Mouse (Mus musculus) gastrocnemius, adult 2 months (tissue): ENCODE measurements at regions not wholly inside any gene's neighbourhood (a gene's known extent, or its start where the extent isn't known, plus 50 kb on each side); places are given as distances from the start of the nearest gene placed in this dataset.
A peak's percentile ranks its signal among the peaks of the same experiment; 100 is the strongest.

ENCODE experiments used
- DNase-seq: peaks from one replicate; pipeline ENCODE4 v3.0.0; 2022
- H3K27ac ChIP-seq: fragments of 200-600 bp; 2 replicates; pipeline ENCODE4 v1.8.1; 2022; ENCODE audit warnings: mild to moderate bottlenecking
- H3K4me3 ChIP-seq: fragments of 200-600 bp; 2 replicates; pipeline ENCODE4 v1.8.1; 2022; ENCODE audit warnings: mild to moderate bottlenecking, moderate library complexity
- CTCF ChIP-seq: fragments of 200-600 bp; IDR thresholded peaks from 2 replicates; pipeline ENCODE4 v1.8.1; 2022; ENCODE audit warnings: antibody characterized with exemption, mild to moderate bottlenecking, moderate library complexity
- intact Hi-C: fragments of 180-260 bp; cut with DNase I; formaldehyde crosslinking; loops from one replicate; pipeline ENCODE4 v1.15.1; 2025

GRCm38 (mm10) chr17:45247142-45248137 lies 186.1 kb downstream of the Cdc5l start:
- intact Hi-C loops, result loop anchor here (10.0 kb wide), 1 partner anchor 513 kb away; no protein-coding TSS in a partner anchor
- H3K4me3 ChIP-seq, result peak overlapping the region; percentile 30
- no peak for TF ChIP-seq CTCF
- peak; percentile 40 for DNase-seq
- no peak overlapping the region for H3K27ac ChIP-seq

GRCm38 (mm10) chr17:45244870-45245269 lies 188.7 kb downstream of the Cdc5l start:
- intact Hi-C loops, result loop anchor here (10.0 kb wide), 1 partner anchor 510 kb away; no protein-coding TSS in a partner anchor
- TF ChIP-seq CTCF, result no peak
- Histone ChIP-seq H3K27ac (no peak overlapping the region), H3K4me3 (no peak overlapping the region)
- DNase-seq, result no peak

GRCm38 (mm10) chr17:45243103-45243502 lies 190.4 kb downstream of the Cdc5l start:
- TF ChIP-seq CTCF, result no peak
- Histone ChIP-seq H3K4me3 (no peak overlapping the region), H3K27ac (no peak overlapping the region)
- intact Hi-C loops, result loop anchor here (10.0 kb wide), 1 partner anchor 508 kb away; no protein-coding TSS in a partner anchor
- DNase-seq, result no peak

- no peak for TF ChIP-seq CTCF
- Histone ChIP-seq H3K27ac (no peak overlapping the region), H3K4me3 (no peak overlapping the region)
- intact Hi-C loops, result loop anchor here (10.0 kb wide), 1 partner anchor 507 kb away; no protein-coding TSS in a partner anchor
- no peak for DNase-seq
Observed at GRCm38 (mm10) chr17:45242076-45242475, 191.5 kb downstream of the Cdc5l start.

GRCm38 (mm10) chr17:45240963-45241543 lies 192.5 kb downstream of the Cdc5l start:
- Histone ChIP-seq H3K4me3 (no peak overlapping the region), H3K27ac (no peak overlapping the region)
- intact Hi-C loops, result loop anchor here (10.0 kb wide), 1 partner anchor 506 kb away; no protein-coding TSS in a partner anchor
- no peak for TF ChIP-seq CTCF
- DNase-seq, result no peak

- DNase-seq, result no peak
- Histone ChIP-seq H3K27ac (no peak overlapping the region), H3K4me3 (no peak overlapping the region)
- intact Hi-C loops, result loop anchor here (10.0 kb wide), 1 partner anchor 506 kb away; no protein-coding TSS in a partner anchor
- TF ChIP-seq CTCF, result no peak
Observed at GRCm38 (mm10) chr17:45240545-45240944, 193.0 kb downstream of the Cdc5l start.

- H3K27ac ChIP-seq, result no peak overlapping the region
- intact Hi-C loops, result no loop called here
- H3K4me3 ChIP-seq, result no peak overlapping the region
- DNase-seq, result no peak
- peak; percentile 25; the same call in 1 of the 2 replicates for TF ChIP-seq CTCF
Observed at GRCm38 (mm10) chr17:45237246-45237645, 196.3 kb downstream of the Cdc5l start.

GRCm38 (mm10) chr17:45235401-45235800 lies 198.1 kb downstream of the Cdc5l start:
- intact Hi-C loops, result no loop called here
- DNase-seq, result no peak
- H3K27ac ChIP-seq, result no peak overlapping the region
- TF ChIP-seq CTCF, result no peak
- H3K4me3 ChIP-seq, result no peak overlapping the region

GRCm38 (mm10) chr17:45232874-45233273 lies 200.7 kb downstream of the Cdc5l start:
- no peak for TF ChIP-seq CTCF
- DNase-seq, result no peak
- H3K27ac ChIP-seq, result no peak overlapping the region
- H3K4me3 ChIP-seq, result no peak overlapping the region
- intact Hi-C loops, result no loop called here

GRCm38 (mm10) chr17:45227190-45227589 lies 206.3 kb downstream of the Cdc5l start:
- DNase-seq, result no peak
- no peak for TF ChIP-seq CTCF
- intact Hi-C loops, result no loop called here
- Histone ChIP-seq H3K4me3 (no peak overlapping the region), H3K27ac (no peak overlapping the region)

GRCm38 (mm10) chr17:45226486-45226885 lies 207.1 kb downstream of the Cdc5l start:
- Histone ChIP-seq H3K4me3 (no peak overlapping the region), H3K27ac (no peak overlapping the region)
- no peak for DNase-seq
- intact Hi-C loops, result no loop called here
- no peak for TF ChIP-seq CTCF

- no peak for TF ChIP-seq CTCF
- H3K4me3 ChIP-seq, result no peak overlapping the region
- intact Hi-C loops, result no loop called here
- H3K27ac ChIP-seq, result no peak overlapping the region
- DNase-seq, result no peak
Observed at GRCm38 (mm10) chr17:45221625-45222024, 211.9 kb downstream of the Cdc5l start.

GRCm38 (mm10) chr17:45217126-45217525 lies 216.4 kb downstream of the Cdc5l start:
- H3K27ac ChIP-seq, result no peak overlapping the region
- DNase-seq, result no peak
- H3K4me3 ChIP-seq, result no peak overlapping the region
- intact Hi-C loops, result no loop called here
- TF ChIP-seq CTCF, result no peak
